Mouse (Mus musculus) bone marrow, adult 2 months (tissue): ENCODE measurements around the gene Ctsa.

Source experiments
- CTCF ChIP-seq: fragments of 200-500 bp; IDR thresholded peaks from 2 replicates; pipeline ENCODE4 v1.5.1; 2011; ENCODE audit warnings: low read length, control low read depth; ENCODE audit not compliant: control insufficient read depth, insufficient read depth
- POLR2A ChIP-seq: fragments of 200-500 bp; IDR thresholded peaks from 2 replicates; pipeline ENCODE4 v1.6.1; 2011; ENCODE audit warnings: low read depth, mild to moderate bottlenecking, control low read depth, low read length, borderline replicate concordance; ENCODE audit not compliant: control insufficient read depth

DNA sequence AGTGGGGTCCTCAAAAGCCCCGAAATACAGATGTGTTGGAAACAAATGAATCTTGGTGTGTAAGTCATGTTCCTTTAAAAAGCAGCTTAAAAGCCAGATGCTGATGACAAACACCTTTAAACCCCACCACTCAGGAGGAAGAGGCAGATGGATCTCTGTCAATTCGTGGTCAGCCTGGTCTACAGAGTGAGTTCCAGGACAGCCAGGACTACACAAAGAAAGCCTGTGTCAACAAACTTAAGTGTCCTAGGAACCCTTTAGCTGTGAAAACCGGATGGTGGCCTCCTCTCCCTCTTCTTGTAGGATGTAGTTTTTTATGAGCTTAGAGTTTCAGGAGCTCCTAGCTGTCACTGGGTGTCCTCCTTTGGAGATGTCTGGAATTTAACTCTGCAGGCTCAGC is 40.9 kb downstream of the Ctsa start:
- TF ChIP-seq CTCF: no peak
- TF ChIP-seq POLR2A: no peak
